Mouse (Mus musculus): ENCODE data around the gene Pgp. TPM values are rescaled to one million over a fixed set of nuclear protein-coding genes. Genes with fewer than 3 reads are reported as not detected.

The Pgp gene
- polyA plus RNA-seq, 2 experiments: 37.6 to 52.9 TPM

- H3K4me2 ChIP-seq (replicated peaks; ENCODE audit: low read depth, low read length, severe bottlenecking): no peak overlapping the region
- H3K9ac ChIP-seq (ENCODE audit: low read depth, low read length, severe bottlenecking): no peak overlapping the region
- DNase-seq (ENCODE audit: low spot score) (no peak), ATAC-seq (ENCODE audit: low FRiP score, low read depth) (no peak)
- H3K4me1 ChIP-seq (ENCODE audit: control insufficient read depth, insufficient read depth, low read length): peaks cover 22% of the 10 kb centered on the region
- no peak for TF ChIP-seq POLR2A (IDR thresholded peaks at IDR 0.05; ENCODE audit: borderline replicate concordance, extremely low read depth, insufficient read depth, insufficient read length)
- H3K9me3 ChIP-seq (ENCODE audit: control insufficient read depth, low read length): no peaks in the 10 kb centered on the region
- H3K27ac ChIP-seq (replicated peaks; ENCODE audit: low read depth, low read length): no peak overlapping the region
- H3K4me3 ChIP-seq (replicated peaks; ENCODE audit: low read length): no peak overlapping the region
- H3K36me3 ChIP-seq (ENCODE audit: control insufficient read depth, insufficient read depth, low read length): peaks cover 42% of the 10 kb centered on the region
- H3K27me3 ChIP-seq (ENCODE audit: control insufficient read depth, insufficient read depth, low read length): no peaks in the 10 kb centered on the region
- 91% methylated on average over 10 of the region's 10 CpGs for WGBS
Measured at GRCm38 (mm10) chr17:24476022-24476776, 6.0 kb downstream of the Pgp start.

GRCm38 (mm10) chr17:24477053-24477984, 7.1 kb downstream of the Pgp start:
- TF ChIP-seq POLR2A (IDR thresholded peaks at IDR 0.05; ENCODE audit: borderline replicate concordance, extremely low read depth, insufficient read depth, insufficient read length): no peak
- peaks cover 42% of the 10 kb centered on the region for H3K36me3 ChIP-seq (ENCODE audit: control insufficient read depth, insufficient read depth, low read length)
- H3K9ac ChIP-seq (ENCODE audit: low read depth, low read length, severe bottlenecking): no peak overlapping the region
- H3K4me3 ChIP-seq (replicated peaks; ENCODE audit: low read length): peak overlapping the region; percentile 66
- no peaks in the 10 kb centered on the region for H3K27me3 ChIP-seq (ENCODE audit: control insufficient read depth, insufficient read depth, low read length)
- no peaks in the 10 kb centered on the region for H3K9me3 ChIP-seq (ENCODE audit: control insufficient read depth, low read length)
- DNase-seq (ENCODE audit: low spot score) (no peak), ATAC-seq (ENCODE audit: low FRiP score, low read depth) (no peak)
- no peak overlapping the region for H3K27ac ChIP-seq (replicated peaks; ENCODE audit: low read depth, low read length)
- peak overlapping the region; percentile 74; the same call in 1 of the 2 replicates for H3K4me2 ChIP-seq (replicated peaks; ENCODE audit: low read depth, low read length, severe bottlenecking)
- H3K4me1 ChIP-seq (ENCODE audit: control insufficient read depth, insufficient read depth, low read length): peaks cover 13% of the 10 kb centered on the region
- WGBS: 93% methylated on average over 20 of the region's 20 CpGs

GRCm38 (mm10) chr17:24477985-24478600, 7.9 kb downstream of the Pgp start:
- ATAC-seq (ENCODE audit: low FRiP score, low read depth): no peak
- DNase-seq (ENCODE audit: low spot score): no peak
- H3K9me3 ChIP-seq (ENCODE audit: control insufficient read depth, low read length): no peaks in the 10 kb centered on the region
- H3K4me1 ChIP-seq (ENCODE audit: control insufficient read depth, insufficient read depth, low read length): peaks cover 7% of the 10 kb centered on the region
- WGBS: 47% methylated on average over 11 of the region's 11 CpGs
- TF ChIP-seq POLR2A (IDR thresholded peaks at IDR 0.05; ENCODE audit: borderline replicate concordance, extremely low read depth, insufficient read depth, insufficient read length): no peak
- peak overlapping the region; percentile 74 for H3K4me2 ChIP-seq (replicated peaks; ENCODE audit: low read depth, low read length, severe bottlenecking)
- H3K36me3 ChIP-seq (ENCODE audit: control insufficient read depth, insufficient read depth, low read length): peaks cover 36% of the 10 kb centered on the region
- H3K4me3 ChIP-seq (replicated peaks; ENCODE audit: low read length): peak overlapping the region; percentile 66
- peak overlapping the region; percentile 73 for H3K9ac ChIP-seq (ENCODE audit: low read depth, low read length, severe bottlenecking)
- H3K27ac ChIP-seq (replicated peaks; ENCODE audit: low read depth, low read length): no peak overlapping the region
- no peaks in the 10 kb centered on the region for H3K27me3 ChIP-seq (ENCODE audit: control insufficient read depth, insufficient read depth, low read length)

GRCm38 (mm10) chr17:24478663-24479380, 8.6 kb downstream of the Pgp start, which contains the start of gene Mlst8:
TSS of gene Mlst8 (minus strand) at chr17:24479078.
- peak; percentile 96 for DNase-seq (ENCODE audit: low spot score)
- peaks cover 7% of the 10 kb centered on the region for H3K4me1 ChIP-seq (ENCODE audit: control insufficient read depth, insufficient read depth, low read length)
- H3K4me2 ChIP-seq (replicated peaks; ENCODE audit: low read depth, low read length, severe bottlenecking): peak within 1 kb of the TSS; percentile 74
- under 1% methylated on average over 48 of the region's 48 CpGs for WGBS
- H3K27me3 ChIP-seq (ENCODE audit: control insufficient read depth, insufficient read depth, low read length): no peaks in the 10 kb centered on the region
- peak; percentile 95 for ATAC-seq (ENCODE audit: low FRiP score, low read depth)
- H3K27ac ChIP-seq (replicated peaks; ENCODE audit: low read depth, low read length): peak within 1 kb of the TSS; percentile 95
- peaks cover 32% of the 10 kb centered on the region for H3K36me3 ChIP-seq (ENCODE audit: control insufficient read depth, insufficient read depth, low read length)
- no peak for TF ChIP-seq POLR2A (IDR thresholded peaks at IDR 0.05; ENCODE audit: borderline replicate concordance, extremely low read depth, insufficient read depth, insufficient read length)
- H3K9ac ChIP-seq (ENCODE audit: low read depth, low read length, severe bottlenecking): peak within 1 kb of the TSS; percentile 73
- H3K9me3 ChIP-seq (ENCODE audit: control insufficient read depth, low read length): no peaks in the 10 kb centered on the region
- H3K4me3 ChIP-seq (replicated peaks; ENCODE audit: low read length): peak within 1 kb of the TSS; percentile 66
